Mouse (Mus musculus) MEL (cell line): ENCODE results near the gene Dnaaf2. TPM values are rescaled to one million over a fixed set of nuclear protein-coding genes. Genes with fewer than 3 reads are reported as not detected.
"Not testable (repeated sequence)": the region's sequence is repeated elsewhere in the genome, so short reads cannot be mapped to it uniquely, and the experiment has no call there.

Source experiments
- DNase-seq: peaks from one replicate; pipeline ENCODE4 v3.0.0; 2011; ENCODE audit warnings: low read depth, low spot score
- H3K27ac ChIP-seq: 2 replicates; pipeline ENCODE4 v1.5.1; 2012; ENCODE audit warnings: low read depth, mild to moderate bottlenecking, control low read depth, low read length, moderate library complexity; ENCODE audit not compliant: control insufficient read depth
- H3K27me3 ChIP-seq, 2 experiments: fragments of 150-350 bp in 1 of 2; sonication (generic) in 1 of 2; 2 replicates each; pipeline ENCODE4 v1.6.1; 2012; ENCODE audit warnings: low read length in 2 of 2, mild to moderate bottlenecking in 2 of 2, improper control_type of control experiment in 1 of 2, moderate library complexity in 1 of 2; ENCODE audit not compliant: insufficient read depth in 2 of 2, control insufficient read depth in 1 of 2
- H3K36me3 ChIP-seq, 2 experiments: 2 replicates each; pipeline ENCODE4 v1.6.1; 2012 to 2014; ENCODE audit warnings: low read length in 2 of 2, improper control_type of control experiment in 1 of 2, inconsistent platforms in 1 of 2, mild to moderate bottlenecking in 1 of 2; ENCODE audit not compliant: insufficient read depth in 2 of 2, control insufficient read depth in 1 of 2
- H3K4me1 ChIP-seq, 2 experiments: fragments of 150-350 bp in 1 of 2; sonication (generic) in 1 of 2; 2 replicates each; pipeline ENCODE4 v1.6.1; 2012; ENCODE audit warnings: low read length in 2 of 2, improper control_type of control experiment in 1 of 2, mild to moderate bottlenecking in 1 of 2; ENCODE audit not compliant: insufficient read depth in 2 of 2, control insufficient read depth in 1 of 2
- H3K4me3 ChIP-seq, 2 experiments: fragments of 150-350 bp in 1 of 2; sonication (generic) in 1 of 2; 2 replicates each; pipeline ENCODE4 v1.5.1; 2012; ENCODE audit warnings: low read depth in 2 of 2, low read length in 2 of 2, mild to moderate bottlenecking in 2 of 2, moderate library complexity in 2 of 2, control low read depth in 1 of 2, improper control_type of control experiment in 1 of 2; ENCODE audit not compliant: control insufficient read depth in 1 of 2, insufficient read depth in 1 of 2
- H3K79me2 ChIP-seq: 2 replicates; pipeline ENCODE4 v1.6.1; 2012; ENCODE audit warnings: mild to moderate bottlenecking, low read length, moderate library complexity; ENCODE audit not compliant: control insufficient read depth, poor library complexity, insufficient read depth
- H3K9ac ChIP-seq: 2 replicates; pipeline ENCODE4 v1.6.1; 2012; ENCODE audit warnings: low read depth, mild to moderate bottlenecking, control low read depth, low read length, moderate library complexity; ENCODE audit not compliant: control insufficient read depth, poor library complexity, severe bottlenecking
- H3K9me3 ChIP-seq: fragments of 150-350 bp; sonication (generic); replicated peaks from 2 replicates; pipeline ENCODE4 v1.6.1; 2012; ENCODE audit warnings: mild to moderate bottlenecking, low read length, improper control_type of control experiment, moderate library complexity; ENCODE audit not compliant: insufficient read depth
- BHLHE40 ChIP-seq: IDR thresholded peaks from 2 replicates; pipeline ENCODE4 v1.6.1; 2012; ENCODE audit warnings: low read depth, mild to moderate bottlenecking, inconsistent platforms, low read length, improper control_type of control experiment, borderline replicate concordance
- CHD1 ChIP-seq: IDR thresholded peaks from 2 replicates; pipeline ENCODE4 v1.6.1; 2012; ENCODE audit warnings: low read depth, mild to moderate bottlenecking, inconsistent platforms, low read length, improper control_type of control experiment
- CTCF ChIP-seq, 3 experiments: IDR thresholded peaks in 2 of 3; conservative IDR thresholded peaks in 1 of 3; 2 replicates each; pipeline ENCODE4 v1.5.1; 2011 to 2012; ENCODE audit warnings: low read length in 3 of 3, low read depth in 2 of 3, mild to moderate bottlenecking in 2 of 3, improper control_type of control experiment in 1 of 3, inconsistent platforms in 1 of 3, mixed read lengths in 1 of 3, moderate library complexity in 1 of 3; ENCODE audit not compliant: control insufficient read depth in 1 of 3, insufficient read depth in 1 of 3, poor library complexity in 1 of 3, severe bottlenecking in 1 of 3
- E2F4 ChIP-seq: IDR thresholded peaks from 2 replicates; pipeline ENCODE4 v1.6.1; 2011; ENCODE audit warnings: low read depth, low read length, improper control_type of control experiment, borderline replicate concordance
- ELF1 ChIP-seq: IDR thresholded peaks from 2 replicates; pipeline ENCODE4 v1.6.1; 2014; ENCODE audit warnings: low read depth, mild to moderate bottlenecking, inconsistent platforms, low read length, improper control_type of control experiment, moderate library complexity
- ETS1 ChIP-seq: IDR thresholded peaks from 2 replicates; pipeline ENCODE4 v1.6.1; 2012; ENCODE audit warnings: low read depth, mild to moderate bottlenecking, inconsistent platforms, low read length, improper control_type of control experiment, moderate library complexity
- GABPA ChIP-seq: IDR thresholded peaks from 2 replicates; pipeline ENCODE4 v1.6.1; 2012; ENCODE audit warnings: low read depth, mild to moderate bottlenecking, inconsistent platforms, low read length, improper control_type of control experiment, moderate library complexity
- HCFC1 ChIP-seq: IDR thresholded peaks from 2 replicates; pipeline ENCODE4 v1.6.1; 2012; ENCODE audit warnings: low read depth, mild to moderate bottlenecking, inconsistent platforms, low read length, improper control_type of control experiment, moderate library complexity
- JUND ChIP-seq: IDR thresholded peaks from 2 replicates; pipeline ENCODE4 v1.6.1; 2011; ENCODE audit warnings: low read depth, mild to moderate bottlenecking, improper control_type of control experiment, low read length
- KAT2A ChIP-seq: conservative IDR thresholded peaks from 2 replicates; pipeline ENCODE4 v1.6.1; 2012; ENCODE audit warnings: low read depth, low read length, improper control_type of control experiment, inconsistent platforms
- MAFK ChIP-seq: IDR thresholded peaks from 2 replicates; pipeline ENCODE4 v1.6.1; 2011; ENCODE audit warnings: low read depth, mild to moderate bottlenecking, low read length, improper control_type of control experiment, borderline replicate concordance
- MAX ChIP-seq: IDR thresholded peaks from 2 replicates; pipeline ENCODE4 v1.6.1; 2011; ENCODE audit warnings: low read length, improper control_type of control experiment
- MXI1 ChIP-seq: IDR thresholded peaks from 2 replicates; pipeline ENCODE4 v1.6.1; 2011; ENCODE audit warnings: mild to moderate bottlenecking, low read depth, low read length, improper control_type of control experiment
- MYC ChIP-seq: IDR thresholded peaks from 2 replicates; pipeline ENCODE4 v1.6.1; 2011; ENCODE audit warnings: low read depth, mild to moderate bottlenecking, low read length, improper control_type of control experiment, moderate library complexity
- NELFE ChIP-seq: IDR thresholded peaks from 2 replicates; pipeline ENCODE4 v1.6.1; 2011; ENCODE audit warnings: low read depth, low read length, improper control_type of control experiment
- NRF1 ChIP-seq: IDR thresholded peaks from 2 replicates; pipeline ENCODE4 v1.6.1; 2014; ENCODE audit warnings: low read depth, mild to moderate bottlenecking, inconsistent platforms, low read length, improper control_type of control experiment, moderate library complexity; ENCODE audit not compliant: poor library complexity, insufficient read depth, severe bottlenecking
- POLR2A ChIP-seq, 2 experiments: IDR thresholded peaks; 2 replicates each; pipeline ENCODE4 v1.6.1; 2011 to 2012; ENCODE audit warnings: low read length in 2 of 2, mild to moderate bottlenecking in 2 of 2, control low read depth in 1 of 2, improper control_type of control experiment in 1 of 2, low read depth in 1 of 2, moderate library complexity in 1 of 2; ENCODE audit not compliant: control insufficient read depth in 1 of 2, insufficient read depth in 1 of 2, poor library complexity in 1 of 2
- POLR2AphosphoS2 ChIP-seq: IDR thresholded peaks from 2 replicates; pipeline ENCODE4 v1.6.1; 2011; ENCODE audit warnings: low read length, improper control_type of control experiment
- POLR2AphosphoS5 ChIP-seq: IDR thresholded peaks from 2 replicates; pipeline ENCODE4 v1.6.1; 2012; ENCODE audit warnings: low read depth, borderline replicate concordance, mild to moderate bottlenecking, inconsistent platforms, low read length, moderate library complexity, mixed read lengths
- RAD21 ChIP-seq: IDR thresholded peaks from 2 replicates; pipeline ENCODE4 v1.6.1; 2011; ENCODE audit warnings: mild to moderate bottlenecking, low read depth, low read length, improper control_type of control experiment
- RCOR1 ChIP-seq: IDR thresholded peaks from 2 replicates; pipeline ENCODE4 v1.6.1; 2012; ENCODE audit warnings: low read depth, mild to moderate bottlenecking, inconsistent platforms, low read length, improper control_type of control experiment
- SIN3A ChIP-seq: IDR thresholded peaks from 2 replicates; pipeline ENCODE4 v1.6.1; 2012; ENCODE audit warnings: low read length, improper control_type of control experiment, inconsistent platforms
- TBP ChIP-seq: IDR thresholded peaks from 2 replicates; pipeline ENCODE4 v1.8.0; 2011; ENCODE audit warnings: low read depth, low read length, improper control_type of control experiment
- TCF12 ChIP-seq: IDR thresholded peaks from 2 replicates; pipeline ENCODE4 v1.6.1; 2014; ENCODE audit warnings: low read depth, mild to moderate bottlenecking, inconsistent platforms, low read length, improper control_type of control experiment, moderate library complexity
- UBTF ChIP-seq: IDR thresholded peaks from 2 replicates; pipeline ENCODE4 v1.6.1; 2012; ENCODE audit warnings: low read depth, mild to moderate bottlenecking, inconsistent platforms, low read length, improper control_type of control experiment, moderate library complexity, borderline replicate concordance; ENCODE audit not compliant: insufficient read depth
- USF1 ChIP-seq: IDR thresholded peaks from 2 replicates; pipeline ENCODE4 v1.6.1; 2014; ENCODE audit warnings: low read depth, mild to moderate bottlenecking, inconsistent platforms, low read length, improper control_type of control experiment, moderate library complexity
- ZC3H11A ChIP-seq: IDR thresholded peaks from 2 replicates; pipeline ENCODE4 v1.6.1; 2012; ENCODE audit warnings: low read depth, mild to moderate bottlenecking, inconsistent platforms, low read length, improper control_type of control experiment
- ZMIZ1 ChIP-seq: IDR thresholded peaks from 2 replicates; pipeline ENCODE4 v1.6.1; 2012; ENCODE audit warnings: low read depth, mild to moderate bottlenecking, inconsistent platforms, low read length, improper control_type of control experiment, moderate library complexity
- polyA plus RNA-seq, 2 experiments: library from polyadenylated mRNA; stranded (reverse) in 1 of 2; unstranded in 1 of 2; fragments of >175 nt in 1 of 2; fragments of >200 nt in 1 of 2; gene quantifications; 2 replicates each; pipeline versions ENCODE4 v1.2.1 to v1.2.4; 2012; ENCODE audit warnings: low replicate concordance in 2 of 2, low read depth in 1 of 2; ENCODE audit not compliant: insufficient read length in 2 of 2, insufficient read depth in 1 of 2, missing spikeins in 1 of 2
- total RNA-seq: library from RNA; depleted of rRNA; stranded (reverse); fragments of 300-350 nt; gene quantifications from 2 replicates; pipeline ENCODE4 v1.2.3, GENCODE M21; 2012

The Dnaaf2 gene
- total and polyA plus RNA-seq, 3 experiments = 5.5 to 10.1 TPM; not detected in 1

GRCm38 (mm10) chr12:69159578-69159940, 38.7 kb downstream of the Dnaaf2 start (continued):
- TF ChIP-seq JUND (no peak), CTCF (IDR thresholded peaks at IDR 0.05 in 2 of 3, conservative IDR thresholded peaks at IDR 0.05 in 1 of 3; ENCODE audit: control insufficient read depth in 1 of 3, insufficient read depth in 1 of 3, low read depth in 2 of 3, low read length in 3 of 3, poor library complexity in 1 of 3, severe bottlenecking in 1 of 3) (peak in 2 of 3 experiments; percentile 20 to 62; a peak in 5 of 6 replicates), CHD1 (no peak), ZMIZ1 (no peak), MYC (peak; percentile 31; the same call in 1 of the 2 replicates), USF1 (no peak), POLR2AphosphoS2 (no peak), ELF1 (no peak), UBTF (0 out of 2 replicates have a peak, but pooled peaks have one; percentile 59), KAT2A (no peak), GABPA (no peak), POLR2A (IDR thresholded peaks at IDR 0.05; ENCODE audit: control insufficient read depth in 1 of 2, insufficient read depth in 1 of 2, low read depth in 1 of 2, low read length in 2 of 2, poor library complexity in 1 of 2) (no peak), BHLHE40 (no peak), E2F4 (no peak), ZC3H11A (0 out of 2 replicates have a peak, but pooled peaks have one; percentile 35), RCOR1 (no peak), RAD21 (no peak; the same call in 1 of the 2 replicates)

GRCm38 (mm10) chr12:69158765-69159577, 39.3 kb downstream of the Dnaaf2 start, which contains the start of gene Rps29:
TSS of gene Rps29 (minus strand) at chr12:69159186.
- Histone ChIP-seq H3K4me3 (peak within 1 kb of the TSS; percentile 87 to 100), H3K9ac (peak within 1 kb of the TSS; percentile 99), H3K79me2 (peaks cover 11% of the 10 kb centered on the region), H3K4me1 (peaks cover 0 to 16% of the 10 kb centered on the region in 2 experiments; a peak in 3 of 4 replicates), H3K36me3 (peaks cover 8 to 22% of the 10 kb centered on the region in 2 experiments), H3K27ac (peak within 1 kb of the TSS; percentile 93)
- not testable (repeated sequence) for H3K27me3 ChIP-seq, H3K9me3 ChIP-seq
- peak; percentile 99 for DNase-seq
- TF ChIP-seq ELF1 (peak; percentile 46; the same call in 1 of the 2 replicates), MAFK (peak; percentile 80), SIN3A (peak; percentile 52), ETS1 (peak; percentile 50; the same call in 1 of the 2 replicates), CTCF (IDR thresholded peaks at IDR 0.05 in 2 of 3, conservative IDR thresholded peaks at IDR 0.05 in 1 of 3; ENCODE audit: control insufficient read depth in 1 of 3, insufficient read depth in 1 of 3, low read depth in 2 of 3, low read length in 3 of 3, poor library complexity in 1 of 3, severe bottlenecking in 1 of 3) (0 out of 6 replicates have a peak, but pooled peaks of 1 of the 3 experiments have one; percentile 4), HCFC1 (peak; percentile 90), TBP (peak; percentile 97), NRF1 (peak; percentile 74), POLR2A (IDR thresholded peaks at IDR 0.05; ENCODE audit: control insufficient read depth in 1 of 2, insufficient read depth in 1 of 2, low read depth in 1 of 2, low read length in 2 of 2, poor library complexity in 1 of 2) (peak; percentile 73 to 96), POLR2AphosphoS5 (peak; percentile 78; the same call in 1 of the 2 replicates), NELFE (peak; percentile 95), TCF12 (peak; percentile 64), POLR2AphosphoS2 (peak; percentile 78; the same call in 1 of the 2 replicates), ZMIZ1 (peak; percentile 57; the same call in 1 of the 2 replicates), KAT2A (peak; percentile 76), MXI1 (peak; percentile 90), MAX (peak; percentile 92), MYC (peak; percentile 92), USF1 (peak; percentile 49; the same call in 1 of the 2 replicates)
